Mouse (Mus musculus): ENCODE measurements around the gene Carmil1.

DNA sequence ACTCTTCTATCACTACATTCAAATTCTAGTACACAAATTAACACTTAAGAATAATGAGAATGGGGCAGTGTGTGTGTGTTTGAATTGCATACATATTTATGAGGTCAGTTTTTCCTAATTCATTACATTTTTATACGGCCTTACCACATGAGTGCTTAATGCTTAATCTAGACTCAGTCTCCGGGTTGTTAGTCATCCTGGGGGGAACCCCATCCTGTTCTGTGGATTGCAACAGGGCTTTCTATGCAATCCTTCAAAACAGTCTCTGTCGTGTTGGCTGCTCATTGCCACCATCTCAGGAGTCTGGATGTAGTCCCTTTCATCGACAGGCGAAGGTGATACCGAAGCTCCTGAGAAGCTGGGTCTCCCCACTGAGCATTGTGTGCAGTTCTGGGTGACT is 184.0 kb downstream of the Carmil1 start:
- no peak for TF ChIP-seq CTCF (IDR thresholded peaks at IDR 0.05; ENCODE audit: borderline replicate concordance, insufficient read depth, low read length)
- TF ChIP-seq POLR2A (IDR thresholded peaks at IDR 0.05; ENCODE audit: low read depth, low read length) = no peak
